Mouse (Mus musculus) left cerebral cortex, postnatal 25 days (tissue): ENCODE measurements around the gene Cryba2. TPM values are rescaled to one million over a fixed set of nuclear protein-coding genes. Genes with fewer than 3 reads are reported as not detected.

ENCODE experiments used
- DNase-seq, 2 experiments: peaks; one replicate each; pipeline ENCODE4 v3.0.0; 2022; ENCODE audit warnings: low spot score in 2 of 2, mixed read lengths in 1 of 2
- intact Hi-C: fragments of 180-260 bp; cut with DNase I; formaldehyde crosslinking; loops from one replicate; pipeline ENCODE4 v1.15.1; 2025
- total RNA-seq, 2 experiments: library from RNA; stranded (reverse); gene quantifications; 2 replicates each; pipeline ENCODE4 v1.2.3; 2021

The Cryba2 gene
- not detected for total RNA-seq

- intact Hi-C loops = no loop called here
- peak; percentile 42 to 68 for DNase-seq
Measured at GRCm38 (mm10) chr1:74893134-74893855, at the start of gene Cryba2. Gene Cryba2 (minus strand): TSS chr1:74893143.

GRCm38 (mm10) chr1:74941651-74942360, 48.9 kb upstream of the Cryba2 start:
- intact Hi-C loops = no loop called here

GRCm38 (mm10) chr1:74939762-74940161, 46.8 kb upstream of the Cryba2 start:
- no peak for DNase-seq
- intact Hi-C loops = no loop called here

More at GRCm38 (mm10) chr1:74941651-74942360, 48.9 kb upstream of the Cryba2 start:
- no peak for DNase-seq

GRCm38 (mm10) chr1:74936221-74936830, 43.4 kb upstream of the Cryba2 start:
- DNase-seq = no peak
- intact Hi-C loops = no loop called here

- intact Hi-C loops = no loop called here
Measured at GRCm38 (mm10) chr1:74935402-74935801, 42.5 kb upstream of the Cryba2 start, which contains the start of gene Cfap65. Gene Cfap65 (minus strand): TSS chr1:74935599.

GRCm38 (mm10) chr1:74927621-74928296, 34.8 kb upstream of the Cryba2 start:
- intact Hi-C loops = loop anchor here (2.0 kb wide), 1 partner anchor 89 kb away; no protein-coding TSS in a partner anchor
- no peak for DNase-seq

More at GRCm38 (mm10) chr1:74935402-74935801, 42.5 kb upstream of the Cryba2 start, which contains the start of gene Cfap65:
- peak; percentile 68 to 81 for DNase-seq

- intact Hi-C loops = loop anchor here (2.0 kb wide), 1 partner anchor 90 kb away; no protein-coding TSS in a partner anchor
Measured at GRCm38 (mm10) chr1:74926721-74927120, 33.8 kb upstream of the Cryba2 start.

GRCm38 (mm10) chr1:74924464-74924863, 31.5 kb upstream of the Cryba2 start:
- intact Hi-C loops = no loop called here
- no peak for DNase-seq

More at GRCm38 (mm10) chr1:74926721-74927120, 33.8 kb upstream of the Cryba2 start:
- peak in 1 of 2 experiments; percentile 49 for DNase-seq

GRCm38 (mm10) chr1:74915706-74916105, 22.8 kb upstream of the Cryba2 start:
- no peak for DNase-seq
- intact Hi-C loops = no loop called here

GRCm38 (mm10) chr1:74902191-74902590, 9.2 kb upstream of the Cryba2 start:
- no peak for DNase-seq
- intact Hi-C loops = no loop called here

- intact Hi-C loops = no loop called here
- peak; percentile 36 to 52 for DNase-seq
Measured at GRCm38 (mm10) chr1:74901686-74902085, 8.7 kb upstream of the Cryba2 start.

GRCm38 (mm10) chr1:74900341-74901285, 7.7 kb upstream of the Cryba2 start:
- no peak for DNase-seq
- intact Hi-C loops = no loop called here

- no peak for DNase-seq
- intact Hi-C loops = no loop called here
Measured at GRCm38 (mm10) chr1:74898656-74899431, 5.9 kb upstream of the Cryba2 start.

GRCm38 (mm10) chr1:74897976-74898375, 5.0 kb upstream of the Cryba2 start:
- no peak for DNase-seq
- intact Hi-C loops = no loop called here

GRCm38 (mm10) chr1:74894966-74895365, 2.0 kb upstream of the Cryba2 start:
- peak; percentile 61 to 66 for DNase-seq
- intact Hi-C loops = no loop called here

- DNase-seq = no peak
- intact Hi-C loops = no loop called here
Measured at GRCm38 (mm10) chr1:74892351-74893133, 401 bp downstream of the Cryba2 start.

- intact Hi-C loops = no loop called here
- no peak for DNase-seq
Measured at GRCm38 (mm10) chr1:74891513-74891912, 1.4 kb downstream of the Cryba2 start.
